Mouse (Mus musculus) limb, embryonic 15.5 days (tissue): ENCODE measurements around the gene Ran. TPM values are rescaled to one million over a fixed set of nuclear protein-coding genes. Genes with fewer than 3 reads are reported as not detected.
A peak's percentile ranks its signal among the peaks of the same experiment; 100 is the strongest.

Experiments
- ATAC-seq: fragments of 200-750 bp; cut with Nextera tagmentation; 2 replicates; pipeline ENCODE4 v1.8.0; 2017; ENCODE audit warnings: low read depth, moderate TSS enrichment; ENCODE audit not compliant: insufficient number of reproducible peaks, low FRiP score, low TSS enrichment
- H3K27ac ChIP-seq: fragments of 300-500 bp; sonication (generic); 2 replicates; pipeline ENCODE4 v1.5.1; 2015; ENCODE audit warnings: moderate library complexity, mild to moderate bottlenecking, inconsistent platforms
- H3K27me3 ChIP-seq: fragments of 300-500 bp; sonication (generic); 2 replicates; pipeline ENCODE4 v1.6.1; 2015; ENCODE audit warnings: inconsistent platforms
- H3K36me3 ChIP-seq: fragments of 300-500 bp; sonication (generic); 2 replicates; pipeline ENCODE4 v1.6.1; 2015; ENCODE audit warnings: inconsistent platforms
- H3K4me1 ChIP-seq: fragments of 300-500 bp; sonication (generic); 2 replicates; pipeline ENCODE4 v1.6.1; 2015; ENCODE audit warnings: inconsistent platforms
- H3K4me2 ChIP-seq: fragments of 300-500 bp; sonication (generic); 2 replicates; pipeline ENCODE4 v1.6.1; 2015; ENCODE audit warnings: mild to moderate bottlenecking, inconsistent platforms
- H3K4me3 ChIP-seq: fragments of 300-500 bp; sonication (generic); 2 replicates; pipeline ENCODE4 v1.5.1; 2015; ENCODE audit warnings: mild to moderate bottlenecking, inconsistent platforms
- H3K9ac ChIP-seq: fragments of 300-500 bp; sonication (generic); 2 replicates; pipeline ENCODE4 v1.6.1; 2015; ENCODE audit warnings: inconsistent platforms
- H3K9me3 ChIP-seq: fragments of 300-500 bp; sonication (generic); 2 replicates; pipeline ENCODE4 v1.6.1; 2016; ENCODE audit warnings: inconsistent platforms
- WGBS: fragments of 180-500 bp; shearing (Covaris S2); methylation state at CpG from one replicate; pipeline ENCODE4 v1.1.7; 2015; 5-methylcytosine and 5-hydroxymethylcytosine counted together
- polyA plus RNA-seq: library from polyadenylated mRNA; unstranded; fragments of >200 nt; fragmentation: Nextera tagmentation; extraction: Ambion mirVana; gene quantifications from 2 replicates; pipeline ENCODE4 v1.2.1, GENCODE M21; 2015

Ran gene
- polyA plus RNA-seq, 1 experiment from 2014 or later = 441 TPM

GRCm38 (mm10) chr5:129000706-129001468 lies 19.0 kb upstream of the Ran start:
- Histone ChIP-seq H3K36me3 (peaks cover 23% of the 10 kb centered on the region), H3K9me3 (no peaks in the 10 kb centered on the region), H3K4me3 (no peak overlapping the region), H3K4me2 (no peak overlapping the region), H3K4me1 (no peaks in the 10 kb centered on the region), H3K27me3 (no peaks in the 10 kb centered on the region), H3K27ac (no peak overlapping the region), H3K9ac (no peak overlapping the region)
- no peak for ATAC-seq
- WGBS = 54% methylated on average over 8 of the region's 8 CpGs

- no peaks in the 10 kb centered on the region for H3K27me3 ChIP-seq
- H3K4me1 ChIP-seq = peaks cover 10% of the 10 kb centered on the region
- H3K36me3 ChIP-seq = peaks cover 15% of the 10 kb centered on the region; the same call in 1 of the 2 replicates
- no peak overlapping the region for H3K9ac ChIP-seq
- H3K4me3 ChIP-seq = no peak overlapping the region
- peak overlapping the region; percentile 44; the same call in 1 of the 2 replicates for H3K27ac ChIP-seq
- H3K9me3 ChIP-seq = no peaks in the 10 kb centered on the region
- 51% methylated on average over 14 of the region's 14 CpGs for WGBS
- no peak for ATAC-seq
- H3K4me2 ChIP-seq = no peak overlapping the region
Observed at GRCm38 (mm10) chr5:129002571-129003011, 17.3 kb upstream of the Ran start.

- Histone ChIP-seq H3K4me2 (no peak overlapping the region), H3K4me1 (peaks cover 19% of the 10 kb centered on the region)
- 87% methylated on average over 3 of the region's 3 CpGs for WGBS
Observed at GRCm38 (mm10) chr5:129005416-129005815, 14.5 kb upstream of the Ran start.

GRCm38 (mm10) chr5:129006031-129006788 lies 13.7 kb upstream of the Ran start:
- Histone ChIP-seq H3K9me3 (no peaks in the 10 kb centered on the region), H3K4me2 (no peak overlapping the region), H3K9ac (no peak overlapping the region), H3K27me3 (no peaks in the 10 kb centered on the region), H3K36me3 (no peaks in the 10 kb centered on the region), H3K27ac (no peak overlapping the region), H3K4me3 (0 out of 2 replicates have a peak overlapping the region, but pooled peaks have one; percentile 3), H3K4me1 (peaks cover 19% of the 10 kb centered on the region)
- no peak for ATAC-seq
- 82% methylated on average over 18 of the region's 18 CpGs for WGBS

More at GRCm38 (mm10) chr5:129005416-129005815, 14.5 kb upstream of the Ran start:
- Histone ChIP-seq H3K9ac (no peak overlapping the region), H3K36me3 (no peaks in the 10 kb centered on the region), H3K9me3 (no peaks in the 10 kb centered on the region), H3K4me3 (no peak overlapping the region), H3K27ac (no peak overlapping the region), H3K27me3 (no peaks in the 10 kb centered on the region)
- no peak for ATAC-seq

- H3K4me1 ChIP-seq = peaks cover 19% of the 10 kb centered on the region
- H3K36me3 ChIP-seq = no peaks in the 10 kb centered on the region
- no peaks in the 10 kb centered on the region for H3K9me3 ChIP-seq
- H3K4me2 ChIP-seq = peak overlapping the region; percentile 65
- H3K27me3 ChIP-seq = no peaks in the 10 kb centered on the region
- peak overlapping the region; percentile 68 for H3K4me3 ChIP-seq
- 53% methylated on average over 14 of the region's 14 CpGs for WGBS
- no peak for ATAC-seq
- peak overlapping the region; percentile 70; the same call in 1 of the 2 replicates for H3K27ac ChIP-seq
- H3K9ac ChIP-seq = peak overlapping the region; percentile 55
Observed at GRCm38 (mm10) chr5:129007105-129007957, 12.5 kb upstream of the Ran start.

- Histone ChIP-seq H3K4me3 (peak overlapping the region; percentile 68), H3K36me3 (no peaks in the 10 kb centered on the region), H3K9ac (peak overlapping the region; percentile 55), H3K27ac (peak overlapping the region; percentile 70), H3K4me2 (peak overlapping the region; percentile 65), H3K27me3 (no peaks in the 10 kb centered on the region), H3K4me1 (peaks cover 19% of the 10 kb centered on the region), H3K9me3 (no peaks in the 10 kb centered on the region)
- peak; percentile 12; the same call in 1 of the 2 replicates for ATAC-seq
- WGBS = 1% methylated on average over 18 of the region's 18 CpGs
Observed at GRCm38 (mm10) chr5:129008008-129008407, 11.9 kb upstream of the Ran start.

GRCm38 (mm10) chr5:129008412-129008826 lies 11.4 kb upstream of the Ran start, which contains the start of gene Stx2:
Gene Stx2, minus strand, starts transcription at chr5:129008574.
- H3K9me3 ChIP-seq = no peaks in the 10 kb centered on the region
- peak within 1 kb of the TSS; percentile 65 for H3K4me2 ChIP-seq
- WGBS = under 1% methylated on average over 38 of the region's 39 CpGs
- H3K4me1 ChIP-seq = peaks cover 19% of the 10 kb centered on the region
- H3K27ac ChIP-seq = peak within 1 kb of the TSS; percentile 70
- peak within 1 kb of the TSS; percentile 68 for H3K4me3 ChIP-seq
- H3K27me3 ChIP-seq = no peaks in the 10 kb centered on the region
- H3K9ac ChIP-seq = peak within 1 kb of the TSS; percentile 55
- ATAC-seq = peak; percentile 86
- no peaks in the 10 kb centered on the region for H3K36me3 ChIP-seq

- Histone ChIP-seq H3K4me2 (no peak overlapping the region), H3K4me1 (peaks cover 19% of the 10 kb centered on the region), H3K4me3 (no peak overlapping the region), H3K36me3 (no peaks in the 10 kb centered on the region), H3K27ac (no peak overlapping the region), H3K27me3 (no peaks in the 10 kb centered on the region), H3K9ac (no peak overlapping the region), H3K9me3 (no peaks in the 10 kb centered on the region)
- WGBS = 67% methylated on average over 3 of the region's 3 CpGs
- no peak for ATAC-seq
Observed at GRCm38 (mm10) chr5:129009577-129009976, 10.3 kb upstream of the Ran start.

GRCm38 (mm10) chr5:129010937-129011336 lies 8.9 kb upstream of the Ran start:
- no peak overlapping the region for H3K4me2 ChIP-seq
- no peak overlapping the region for H3K27ac ChIP-seq
- H3K36me3 ChIP-seq = no peaks in the 10 kb centered on the region
- ATAC-seq = no peak
- no peak overlapping the region for H3K4me3 ChIP-seq
- H3K9ac ChIP-seq = no peak overlapping the region
- H3K27me3 ChIP-seq = no peaks in the 10 kb centered on the region
- H3K4me1 ChIP-seq = peaks cover 19% of the 10 kb centered on the region
- H3K9me3 ChIP-seq = no peaks in the 10 kb centered on the region
- WGBS = 86% methylated on average over 2 of the region's 2 CpGs

- no peak for ATAC-seq
- no peak overlapping the region for H3K9ac ChIP-seq
- 77% methylated on average over 3 of the region's 3 CpGs for WGBS
Observed at GRCm38 (mm10) chr5:129015020-129015419, 4.8 kb upstream of the Ran start.

GRCm38 (mm10) chr5:129015540-129015939 lies 4.3 kb upstream of the Ran start:
- no peaks in the 10 kb centered on the region for H3K9me3 ChIP-seq
- 72% methylated on average over 5 of the region's 5 CpGs for WGBS
- H3K4me2 ChIP-seq = no peak overlapping the region
- no peak overlapping the region for H3K27ac ChIP-seq
- no peak overlapping the region for H3K4me3 ChIP-seq
- no peaks in the 10 kb centered on the region for H3K27me3 ChIP-seq
- H3K9ac ChIP-seq = no peak overlapping the region
- ATAC-seq = no peak
- peaks cover 3% of the 10 kb centered on the region; the same call in 1 of the 2 replicates for H3K4me1 ChIP-seq
- no peaks in the 10 kb centered on the region for H3K36me3 ChIP-seq

More at GRCm38 (mm10) chr5:129015020-129015419, 4.8 kb upstream of the Ran start:
- Histone ChIP-seq H3K36me3 (no peaks in the 10 kb centered on the region), H3K4me3 (no peak overlapping the region), H3K4me2 (no peak overlapping the region), H3K27ac (no peak overlapping the region), H3K9me3 (no peaks in the 10 kb centered on the region), H3K4me1 (peaks cover 3% of the 10 kb centered on the region; the same call in 1 of the 2 replicates), H3K27me3 (no peaks in the 10 kb centered on the region)
